18 mouse cellular contexts compared by ENCODE assay signal in the genomic region with DNA sequence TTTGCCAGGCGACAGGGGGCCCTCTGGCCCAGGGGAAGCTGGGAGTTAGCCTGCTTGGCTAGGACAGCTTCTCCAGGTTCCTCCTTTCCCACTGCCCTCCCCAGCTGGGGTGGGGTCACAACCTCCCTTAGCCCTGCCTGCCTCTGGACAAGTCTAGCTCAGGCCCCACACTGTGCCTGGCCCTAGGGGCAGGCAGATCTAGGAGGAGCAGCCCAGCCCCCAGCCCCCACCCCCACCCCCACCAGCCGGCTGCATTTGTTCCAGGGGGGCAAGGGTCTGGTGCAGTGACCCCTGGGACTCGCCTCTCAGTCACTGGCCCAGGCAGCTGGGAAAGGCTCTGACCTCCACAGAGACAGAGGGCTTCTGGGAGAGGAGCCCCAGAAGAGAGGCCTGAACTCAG.
DNase-seq lines count a peak whose midpoint lies in the region; ATAC-seq and TF ChIP-seq lines count a peak whose summit lies in the region.
"Had no signal": no experiment of that assay in that cellular context is flagged by ENCODE, and none has a peak within 500 bp of the region (broad histone marks: within the 10 kb centered on the region; RNA-seq: fewer than 3 reads in every experiment).

No protein-coding gene starts in this region.

- DNase-seq in liver, embryonic 11.5 days (ENCODE audit: low spot score) = no peak
- DNase-seq in liver, postnatal 0 days = no peak
- DNase-seq in embryonic facial prominence, embryonic 10.5 days (ENCODE audit: low spot score) = peak; percentile 63
- no peak for DNase-seq in cerebellum, adult 8-10 months
- DNase-seq: adrenal gland, postnatal 36 days; B cell, adult 2 months; cerebellum, postnatal 14 days; gastrocnemius, postnatal 36 days; kidney, adult 9 months; left cerebral cortex, postnatal 4 days; lung, postnatal 36 days; thymus, postnatal 36 days had no signal

- WGBS in forebrain, embryonic 13.5 days = 29% methylated on average over 3 of the region's 3 CpGs
- WGBS in forebrain, embryonic 15.5 days = 34% methylated on average over 3 of the region's 3 CpGs
- WGBS in liver, embryonic 11.5 days = 37% methylated on average over 3 of the region's 3 CpGs
- WGBS in liver, postnatal 0 days (ENCODE audit: insufficient replicate concordance) = 48% methylated on average over 3 of the region's 3 CpGs
- 9% methylated on average over 3 of the region's 3 CpGs for WGBS in embryonic facial prominence, embryonic 10.5 days
- 20% methylated on average over 3 of the region's 3 CpGs for WGBS in neural tube, embryonic 12.5 days

- no peak overlapping the region for H3K4me3 ChIP-seq in forebrain, embryonic 13.5 days
- no peak overlapping the region for H3K4me3 ChIP-seq in forebrain, embryonic 15.5 days
- H3K4me3 ChIP-seq in liver, embryonic 11.5 days (ENCODE audit: low read depth, low read length) = no peak overlapping the region
- no peak overlapping the region for H3K4me3 ChIP-seq in liver, postnatal 0 days (ENCODE audit: low read depth, low read length)
- H3K4me3 ChIP-seq in embryonic facial prominence, embryonic 10.5 days = peak overlapping the region; percentile 38
- H3K4me3 ChIP-seq in neural tube, embryonic 12.5 days = no peak overlapping the region
- H3K4me3 ChIP-seq: embryonic facial prominence, embryonic 15.5 days; liver, embryonic 15.5 days had no signal

- H3K27me3 ChIP-seq in forebrain, embryonic 13.5 days = no peaks in the 10 kb centered on the region
- H3K27me3 ChIP-seq in forebrain, embryonic 15.5 days = no peaks in the 10 kb centered on the region
- no peaks in the 10 kb centered on the region for H3K27me3 ChIP-seq in liver, embryonic 11.5 days (replicated peaks; ENCODE audit: control insufficient read depth, insufficient read depth, low read length)
- H3K27me3 ChIP-seq in liver, postnatal 0 days (ENCODE audit: insufficient read depth, low read length) = no peaks in the 10 kb centered on the region
- no peaks in the 10 kb centered on the region for H3K27me3 ChIP-seq in embryonic facial prominence, embryonic 10.5 days (replicated peaks; ENCODE audit: low read depth, poor library complexity, severe bottlenecking)
- no peaks in the 10 kb centered on the region for H3K27me3 ChIP-seq in neural tube, embryonic 12.5 days (replicated peaks)
- H3K27me3 ChIP-seq: liver, embryonic 15.5 days; Patski had no signal

- H3K4me2 ChIP-seq in forebrain, embryonic 13.5 days = no peak overlapping the region
- no peak overlapping the region for H3K4me2 ChIP-seq in forebrain, embryonic 15.5 days (replicated peaks)
- H3K4me2 ChIP-seq in liver, embryonic 11.5 days = no peak overlapping the region
- H3K4me2 ChIP-seq in liver, postnatal 0 days (ENCODE audit: low read depth, low read length) = no peak overlapping the region
- H3K4me2 ChIP-seq in neural tube, embryonic 12.5 days (replicated peaks) = peak overlapping the region; percentile 24; the same call in 1 of the 2 replicates
- H3K4me2 ChIP-seq: liver, embryonic 15.5 days had no signal

- TF ChIP-seq EP300 in liver, postnatal 0 days (IDR thresholded peaks at IDR 0.05; ENCODE audit: low read depth) = no peak

- no peaks in the 10 kb centered on the region for H3K9me3 ChIP-seq in forebrain, embryonic 13.5 days (replicated peaks)
- no peaks in the 10 kb centered on the region for H3K9me3 ChIP-seq in forebrain, embryonic 15.5 days
- no peaks in the 10 kb centered on the region for H3K9me3 ChIP-seq in liver, embryonic 11.5 days (ENCODE audit: control insufficient read depth, low read length)
- H3K9me3 ChIP-seq in liver, postnatal 0 days (ENCODE audit: low read length) = no peaks in the 10 kb centered on the region
- H3K9me3 ChIP-seq in embryonic facial prominence, embryonic 10.5 days = no peaks in the 10 kb centered on the region
- H3K9me3 ChIP-seq in neural tube, embryonic 12.5 days = no peaks in the 10 kb centered on the region
- H3K9me3 ChIP-seq: embryonic facial prominence, embryonic 15.5 days; liver, embryonic 15.5 days had no signal

- no peak overlapping the region for H3K27ac ChIP-seq in forebrain, embryonic 13.5 days
- H3K27ac ChIP-seq in forebrain, embryonic 15.5 days (replicated peaks) = no peak overlapping the region
- H3K27ac ChIP-seq in liver, embryonic 11.5 days (ENCODE audit: low read depth, low read length) = no peak overlapping the region
- no peak overlapping the region for H3K27ac ChIP-seq in liver, postnatal 0 days (ENCODE audit: low read depth)
- peak overlapping the region; percentile 71 for H3K27ac ChIP-seq in embryonic facial prominence, embryonic 10.5 days (replicated peaks)
- H3K27ac ChIP-seq in neural tube, embryonic 12.5 days = no peak overlapping the region
- H3K27ac ChIP-seq: embryonic facial prominence, embryonic 15.5 days; liver, embryonic 15.5 days had no signal

- 0 out of 2 replicates have a peak overlapping the region, but pooled peaks have one; percentile 6 for H3K9ac ChIP-seq in forebrain, embryonic 13.5 days
- no peak overlapping the region for H3K9ac ChIP-seq in forebrain, embryonic 15.5 days (replicated peaks)
- no peak overlapping the region for H3K9ac ChIP-seq in liver, embryonic 11.5 days (ENCODE audit: low read depth, low read length)
- no peak overlapping the region for H3K9ac ChIP-seq in liver, postnatal 0 days (replicated peaks)
- no peak overlapping the region for H3K9ac ChIP-seq in neural tube, embryonic 12.5 days
- H3K9ac ChIP-seq: embryonic facial prominence, embryonic 15.5 days; liver, embryonic 15.5 days had no signal

- peaks cover 12% of the 10 kb centered on the region for H3K36me3 ChIP-seq in forebrain, embryonic 13.5 days (ENCODE audit: poor library complexity, severe bottlenecking)
- no peaks in the 10 kb centered on the region for H3K36me3 ChIP-seq in forebrain, embryonic 15.5 days
- no peaks in the 10 kb centered on the region for H3K36me3 ChIP-seq in liver, embryonic 11.5 days (ENCODE audit: control insufficient read depth, insufficient read depth, low read length)
- no peaks in the 10 kb centered on the region for H3K36me3 ChIP-seq in liver, postnatal 0 days (replicated peaks; ENCODE audit: insufficient read depth, low read length)
- peaks cover 9% of the 10 kb centered on the region; the same call in 1 of the 2 replicates for H3K36me3 ChIP-seq in embryonic facial prominence, embryonic 10.5 days (replicated peaks)
- H3K36me3 ChIP-seq in neural tube, embryonic 12.5 days = 0 out of 2 replicates have a peak, but pooled peaks cover 2% of the 10 kb centered on the region
- H3K36me3 ChIP-seq: embryonic facial prominence, embryonic 15.5 days; liver, embryonic 15.5 days had no signal

- TF ChIP-seq CTCF in liver, postnatal 0 days (IDR thresholded peaks at IDR 0.05; ENCODE audit: low read depth) = no peak

- ATAC-seq in forebrain, embryonic 13.5 days = no peak
- no peak for ATAC-seq in forebrain, embryonic 15.5 days (replicated peaks)
- peak; percentile 22; the same call in 1 of the 2 replicates for ATAC-seq in liver, embryonic 11.5 days (replicated peaks; ENCODE audit: low FRiP score)
- no peak for ATAC-seq in liver, postnatal 0 days
- ATAC-seq in neural tube, embryonic 12.5 days (ENCODE audit: low FRiP score, low read depth) = no peak
- ATAC-seq: Patski had no signal

- H3K4me1 ChIP-seq in forebrain, embryonic 13.5 days = peaks cover 59% of the 10 kb centered on the region
- H3K4me1 ChIP-seq in forebrain, embryonic 15.5 days = peaks cover 47% of the 10 kb centered on the region
- peaks cover 19% of the 10 kb centered on the region for H3K4me1 ChIP-seq in liver, embryonic 11.5 days (replicated peaks; ENCODE audit: control insufficient read depth, insufficient read depth, low read length)
- H3K4me1 ChIP-seq in liver, postnatal 0 days (ENCODE audit: insufficient read depth) = peaks cover 4% of the 10 kb centered on the region; the same call in 1 of the 2 replicates
- peaks cover 75% of the 10 kb centered on the region for H3K4me1 ChIP-seq in embryonic facial prominence, embryonic 10.5 days
- peaks cover 59% of the 10 kb centered on the region for H3K4me1 ChIP-seq in neural tube, embryonic 12.5 days
